In the genomic region with DNA sequence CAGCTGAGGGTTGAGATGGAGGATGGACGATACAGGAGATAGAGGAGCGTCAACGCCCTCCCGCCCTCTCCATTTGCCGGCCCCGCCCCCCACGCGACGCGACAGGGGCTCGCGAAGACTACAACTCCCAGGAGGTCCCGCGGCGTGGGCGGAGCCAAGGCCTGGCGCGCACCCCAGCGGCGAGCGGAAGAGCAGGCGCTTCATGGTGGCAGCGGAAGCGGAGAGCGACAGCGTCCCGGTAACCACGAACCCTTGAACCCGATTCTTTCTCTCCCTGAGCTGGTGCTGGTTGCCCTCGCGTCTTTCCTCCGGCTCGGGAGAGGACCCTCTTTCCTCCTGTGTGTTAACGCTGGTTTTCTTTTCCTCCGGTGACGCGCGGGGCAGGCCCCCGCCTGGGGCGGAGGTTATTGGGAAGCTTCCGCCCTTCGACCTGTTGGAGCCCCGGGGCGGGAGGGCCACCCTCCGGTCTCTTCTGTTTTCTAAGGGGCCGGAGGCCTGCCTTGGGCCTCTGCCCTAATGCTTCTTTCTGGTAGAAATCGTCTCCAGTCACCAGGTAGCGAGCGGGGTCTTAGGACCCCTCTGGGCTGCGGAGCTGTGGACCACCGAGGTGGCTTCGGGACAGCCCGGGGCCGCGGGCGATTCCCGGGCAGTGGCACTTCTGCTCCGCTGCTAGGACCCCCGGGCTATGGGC, we compare ENCODE assay signal across 7 mouse cellular contexts. TPM values are rescaled to one million over a fixed set of nuclear protein-coding genes. Genes with fewer than 3 reads are reported as not detected.
DNase-seq lines count a peak whose midpoint lies in the region; ATAC-seq lines count a peak whose summit lies in the region.

A gene (plus strand): TSS at position 140 of the 691 bp plus-strand sequence.

- H3K36me3 ChIP-seq in embryonic facial prominence, embryonic 11.5 days (replicated peaks; ENCODE audit: control insufficient read depth, insufficient read depth, low read depth, low read length): no peaks in the 10 kb centered on the region; the same call in 1 of the 2 replicates
- no peaks in the 10 kb centered on the region for H3K36me3 ChIP-seq in limb, embryonic 11.5 days (ENCODE audit: control insufficient read depth, insufficient read depth, low read length)
- H3K36me3 ChIP-seq in midbrain, embryonic 14.5 days (ENCODE audit: control insufficient read depth, insufficient read depth, low read length): no peaks in the 10 kb centered on the region

- H3K9me3 ChIP-seq in embryonic facial prominence, embryonic 11.5 days (replicated peaks; ENCODE audit: control insufficient read depth, low read length): no peaks in the 10 kb centered on the region
- H3K9me3 ChIP-seq in limb, embryonic 11.5 days (ENCODE audit: control insufficient read depth, low read length): no peaks in the 10 kb centered on the region
- H3K9me3 ChIP-seq in midbrain, embryonic 14.5 days (ENCODE audit: control insufficient read depth, low read length): no peaks in the 10 kb centered on the region

- H3K4me1 ChIP-seq in embryonic facial prominence, embryonic 11.5 days (ENCODE audit: control insufficient read depth, insufficient read depth, low read length): no peaks in the 10 kb centered on the region; the same call in 1 of the 2 replicates
- peaks cover 6% of the 10 kb centered on the region for H3K4me1 ChIP-seq in limb, embryonic 11.5 days (ENCODE audit: control insufficient read depth, insufficient read depth, low read length)
- H3K4me1 ChIP-seq in midbrain, embryonic 14.5 days (ENCODE audit: control insufficient read depth, insufficient read depth, low read length): peaks cover 10% of the 10 kb centered on the region

- peak within 1 kb of the TSS; percentile 80 for H3K4me3 ChIP-seq in embryonic facial prominence, embryonic 11.5 days (ENCODE audit: low read depth, low read length)
- H3K4me3 ChIP-seq in limb, embryonic 11.5 days (ENCODE audit: low read depth, low read length): peak within 1 kb of the TSS; percentile 79
- peak within 1 kb of the TSS; percentile 87 for H3K4me3 ChIP-seq in midbrain, embryonic 14.5 days (replicated peaks; ENCODE audit: low read depth, low read length)

- peak; percentile 94 for ATAC-seq in embryonic facial prominence, embryonic 11.5 days (replicated peaks; ENCODE audit: insufficient number of reproducible peaks, low FRiP score, low TSS enrichment, low read depth)
- peak; percentile 88 for ATAC-seq in limb, embryonic 11.5 days (ENCODE audit: insufficient number of reproducible peaks, low FRiP score, low TSS enrichment, low read depth)
- ATAC-seq in midbrain, embryonic 14.5 days (ENCODE audit: low FRiP score, low TSS enrichment): peak; percentile 94

- H3K9ac ChIP-seq in embryonic facial prominence, embryonic 11.5 days (replicated peaks; ENCODE audit: low read length): peak within 1 kb of the TSS; percentile 85
- peak within 1 kb of the TSS; percentile 81 for H3K9ac ChIP-seq in limb, embryonic 11.5 days (ENCODE audit: low read length)
- H3K9ac ChIP-seq in midbrain, embryonic 14.5 days (replicated peaks; ENCODE audit: low read length): peak within 1 kb of the TSS; percentile 84

- H3K27ac ChIP-seq in embryonic facial prominence, embryonic 11.5 days (replicated peaks; ENCODE audit: low read depth, low read length): peak within 1 kb of the TSS; percentile 44; the same call in 1 of the 2 replicates
- H3K27ac ChIP-seq in limb, embryonic 11.5 days (replicated peaks; ENCODE audit: low read depth, low read length): no peak within 1 kb of the TSS
- H3K27ac ChIP-seq in midbrain, embryonic 14.5 days (replicated peaks; ENCODE audit: low read depth, low read length): peak within 1 kb of the TSS; percentile 77

- no peaks in the 10 kb centered on the region for H3K27me3 ChIP-seq in embryonic facial prominence, embryonic 11.5 days (ENCODE audit: control insufficient read depth, insufficient read depth, low read length)
- H3K27me3 ChIP-seq in limb, embryonic 11.5 days (ENCODE audit: control insufficient read depth, insufficient read depth, low read length): no peaks in the 10 kb centered on the region
- H3K27me3 ChIP-seq in midbrain, embryonic 14.5 days (ENCODE audit: control insufficient read depth, insufficient read depth, low read length): no peaks in the 10 kb centered on the region

- peak within 1 kb of the TSS; percentile 52 for H3K4me2 ChIP-seq in embryonic facial prominence, embryonic 11.5 days (ENCODE audit: low read depth, low read length)
- H3K4me2 ChIP-seq in limb, embryonic 11.5 days (ENCODE audit: low read depth, severe bottlenecking): peak within 1 kb of the TSS; percentile 65
- peak within 1 kb of the TSS; percentile 71 for H3K4me2 ChIP-seq in midbrain, embryonic 14.5 days (ENCODE audit: low read length)

- under 1% methylated on average over 56 of the region's 59 CpGs for WGBS in embryonic facial prominence, embryonic 11.5 days
- under 1% methylated on average over 59 of the region's 59 CpGs for WGBS in limb, embryonic 11.5 days
- 0% methylated on average over 59 of the region's 59 CpGs for WGBS in midbrain, embryonic 14.5 days

- DNase-seq in adrenal gland, postnatal 14 days: peak; percentile 98
- DNase-seq in embryonic facial prominence, embryonic 11.5 days (ENCODE audit: low spot score): peak; percentile 95
- DNase-seq in heart, adult 11 months: peak; percentile 99
- DNase-seq in kidney, adult 18-20 months: peak; percentile 97
- DNase-seq in limb, embryonic 11.5 days (ENCODE audit: low spot score): peak; percentile 96
- DNase-seq in midbrain, embryonic 14.5 days: peak; percentile 99
- DNase-seq in spleen, adult 18-20 months: peak; percentile 92 to 98

RNA-seq across cellular contexts. Expression of the gene that starts here (rescaled TPM):
- 23.9 and 26.2 TPM in 2 replicates for total RNA-seq in adrenal gland, postnatal 14 days (2021)
- polyA plus RNA-seq in embryonic facial prominence, embryonic 11.5 days (2014; fragmentation: Nextera tagmentation; extraction: Ambion mirVana): 31.3 and 36.9 TPM in 2 replicates
- 24.2 and 31.3 TPM in 2 replicates for polyA plus RNA-seq in limb, embryonic 11.5 days (2014; fragmentation: Nextera tagmentation; extraction: Ambion mirVana)
- 11.5 and 15.4 TPM in 2 replicates for polyA plus RNA-seq in midbrain, embryonic 14.5 days (2014; fragmentation: Nextera tagmentation; extraction: Ambion mirVana)
